Mouse (Mus musculus): ENCODE data around the gene Cyp24a1. TPM values are rescaled to one million over a fixed set of nuclear protein-coding genes. Genes with fewer than 3 reads are reported as not detected.
"Not testable (repeated sequence)": the region's sequence is repeated elsewhere in the genome, so short reads cannot be mapped to it uniquely, and the experiment has no call there.

Gene Cyp24a1
- polyA plus RNA-seq, 1 experiment: not detected

GRCm38 (mm10) chr2:170476215-170476614, 20.7 kb downstream of the Cyp24a1 start:
- peak; percentile 29 for DNase-seq
- peak; percentile 64 for TF ChIP-seq CTCF (IDR thresholded peaks at IDR 0.05; ENCODE audit: insufficient read depth, low read length)
- no peak for TF ChIP-seq POLR2A (IDR thresholded peaks at IDR 0.05; ENCODE audit: borderline replicate concordance, extremely low read depth, low read depth, low read length)
- Histone ChIP-seq H3K4me1 (ENCODE audit: control insufficient read depth, insufficient read depth, low read length) (no peaks in the 10 kb centered on the region), H3K4me3 (replicated peaks; ENCODE audit: extremely low read depth, low read depth, low read length) (no peak overlapping the region)
- WGBS: 62% methylated on average over 11 of the region's 11 CpGs

- 64% methylated on average over 3 of the region's 3 CpGs for WGBS
- no peak for DNase-seq
- TF ChIP-seq CTCF (IDR thresholded peaks at IDR 0.05; ENCODE audit: insufficient read depth, low read length): no peak
- no peak for TF ChIP-seq POLR2A (IDR thresholded peaks at IDR 0.05; ENCODE audit: borderline replicate concordance, extremely low read depth, low read depth, low read length)
- Histone ChIP-seq H3K4me3 (replicated peaks; ENCODE audit: extremely low read depth, low read depth, low read length) (no peak overlapping the region), H3K4me1 (ENCODE audit: control insufficient read depth, insufficient read depth, low read length) (no peaks in the 10 kb centered on the region)
These were observed 21.8 kb downstream of the Cyp24a1 start for GRCm38 (mm10) chr2:170475164-170475563.

GRCm38 (mm10) chr2:170474125-170474524, 22.8 kb downstream of the Cyp24a1 start:
- Histone ChIP-seq H3K4me3 (replicated peaks; ENCODE audit: extremely low read depth, low read depth, low read length) (no peak overlapping the region), H3K4me1 (ENCODE audit: control insufficient read depth, insufficient read depth, low read length) (no peaks in the 10 kb centered on the region)
- no peak for DNase-seq
- TF ChIP-seq POLR2A (IDR thresholded peaks at IDR 0.05; ENCODE audit: borderline replicate concordance, extremely low read depth, low read depth, low read length) (no peak), CTCF (IDR thresholded peaks at IDR 0.05; ENCODE audit: insufficient read depth, low read length) (no peak)
- WGBS: 97% methylated on average over 5 of the region's 5 CpGs

- Histone ChIP-seq H3K4me1 (ENCODE audit: control insufficient read depth, insufficient read depth, low read length) (no peaks in the 10 kb centered on the region), H3K4me3 (replicated peaks; ENCODE audit: extremely low read depth, low read depth, low read length) (no peak overlapping the region)
- DNase-seq: no peak
- TF ChIP-seq POLR2A (IDR thresholded peaks at IDR 0.05; ENCODE audit: borderline replicate concordance, extremely low read depth, low read depth, low read length): no peak
- no peak for TF ChIP-seq CTCF (IDR thresholded peaks at IDR 0.05; ENCODE audit: insufficient read depth, low read length)
- 71% methylated on average over 5 of the region's 5 CpGs for WGBS
These were observed 26.4 kb downstream of the Cyp24a1 start for GRCm38 (mm10) chr2:170470591-170470990.

GRCm38 (mm10) chr2:170469616-170470308, 27.2 kb downstream of the Cyp24a1 start:
- WGBS: 5% methylated on average over 10 of the region's 10 CpGs
- no peaks in the 10 kb centered on the region for H3K4me1 ChIP-seq (ENCODE audit: control insufficient read depth, insufficient read depth, low read length)
- DNase-seq: no peak
- TF ChIP-seq CTCF (IDR thresholded peaks at IDR 0.05; ENCODE audit: insufficient read depth, low read length) (no peak), POLR2A (IDR thresholded peaks at IDR 0.05; ENCODE audit: borderline replicate concordance, extremely low read depth, low read depth, low read length) (no peak)
- no peak overlapping the region for H3K4me3 ChIP-seq (replicated peaks; ENCODE audit: extremely low read depth, low read depth, low read length)

GRCm38 (mm10) chr2:170468009-170468408, 28.9 kb downstream of the Cyp24a1 start:
- no peak for DNase-seq
- Histone ChIP-seq H3K4me1 (ENCODE audit: control insufficient read depth, insufficient read depth, low read length) (no peaks in the 10 kb centered on the region), H3K4me3 (replicated peaks; ENCODE audit: extremely low read depth, low read depth, low read length) (no peak overlapping the region)
- TF ChIP-seq POLR2A (IDR thresholded peaks at IDR 0.05; ENCODE audit: borderline replicate concordance, extremely low read depth, low read depth, low read length): no peak
- peak; percentile 20; the same call in 1 of the 2 replicates for TF ChIP-seq CTCF (IDR thresholded peaks at IDR 0.05; ENCODE audit: insufficient read depth, low read length)

- no peak for TF ChIP-seq CTCF (IDR thresholded peaks at IDR 0.05; ENCODE audit: insufficient read depth, low read length)
- TF ChIP-seq POLR2A (IDR thresholded peaks at IDR 0.05; ENCODE audit: borderline replicate concordance, extremely low read depth, low read depth, low read length): no peak
- Histone ChIP-seq H3K4me1 (ENCODE audit: control insufficient read depth, insufficient read depth, low read length) (no peaks in the 10 kb centered on the region), H3K4me3 (replicated peaks; ENCODE audit: extremely low read depth, low read depth, low read length) (no peak overlapping the region)
- 18% methylated on average over 4 of the region's 4 CpGs for WGBS
- no peak for DNase-seq
These were observed 32.1 kb downstream of the Cyp24a1 start for GRCm38 (mm10) chr2:170464817-170465216.

GRCm38 (mm10) chr2:170461652-170462051, 35.3 kb downstream of the Cyp24a1 start:
- no peak for DNase-seq
- 67% methylated on average over 7 of the region's 7 CpGs for WGBS
- H3K4me3 ChIP-seq (replicated peaks; ENCODE audit: extremely low read depth, low read depth, low read length): no peak overlapping the region
- no peak for TF ChIP-seq CTCF (IDR thresholded peaks at IDR 0.05; ENCODE audit: insufficient read depth, low read length)
- no peak for TF ChIP-seq POLR2A (IDR thresholded peaks at IDR 0.05; ENCODE audit: borderline replicate concordance, extremely low read depth, low read depth, low read length)
- H3K4me1 ChIP-seq (ENCODE audit: control insufficient read depth, insufficient read depth, low read length): no peaks in the 10 kb centered on the region

GRCm38 (mm10) chr2:170459805-170460204, 37.1 kb downstream of the Cyp24a1 start:
- no peak for DNase-seq
- no peak overlapping the region for H3K4me3 ChIP-seq (replicated peaks; ENCODE audit: extremely low read depth, low read depth, low read length)
- H3K4me1 ChIP-seq (ENCODE audit: control insufficient read depth, insufficient read depth, low read length): no peaks in the 10 kb centered on the region
- TF ChIP-seq POLR2A (IDR thresholded peaks at IDR 0.05; ENCODE audit: borderline replicate concordance, extremely low read depth, low read depth, low read length): no peak
- no peak for TF ChIP-seq CTCF (IDR thresholded peaks at IDR 0.05; ENCODE audit: insufficient read depth, low read length)
- 33% methylated on average over 9 of the region's 9 CpGs for WGBS

GRCm38 (mm10) chr2:170459183-170459582, 37.8 kb downstream of the Cyp24a1 start:
- 63% methylated on average over 10 of the region's 10 CpGs for WGBS
- no peak for TF ChIP-seq POLR2A (IDR thresholded peaks at IDR 0.05; ENCODE audit: borderline replicate concordance, extremely low read depth, low read depth, low read length)
- no peak for TF ChIP-seq CTCF (IDR thresholded peaks at IDR 0.05; ENCODE audit: insufficient read depth, low read length)
- H3K4me3 ChIP-seq (replicated peaks; ENCODE audit: extremely low read depth, low read depth, low read length): no peak overlapping the region
- H3K4me1 ChIP-seq (ENCODE audit: control insufficient read depth, insufficient read depth, low read length): no peaks in the 10 kb centered on the region
- DNase-seq: no peak

GRCm38 (mm10) chr2:170453809-170454208, 43.1 kb downstream of the Cyp24a1 start:
- H3K4me1 ChIP-seq (ENCODE audit: control insufficient read depth, insufficient read depth, low read length); H3K4me3 ChIP-seq (replicated peaks; ENCODE audit: extremely low read depth, low read depth, low read length); DNase-seq: not testable (repeated sequence)
- 48% methylated on average over 3 of the region's 4 CpGs for WGBS

Data from lung, adult 2 months (tissue).